Mouse (Mus musculus) myocyte (in vitro differentiated cells): Measurements from ENCODE around the gene Fxyd1. TPM values are rescaled to one million over a fixed set of nuclear protein-coding genes. Genes with fewer than 3 reads are reported as not detected.

Experiments used
- H3K27me3 ChIP-seq: one replicate; pipeline ENCODE4 v1.6.1; 2011; ENCODE audit not compliant: control insufficient read depth, insufficient read depth, insufficient read length
- H3K36me3 ChIP-seq: one replicate; pipeline ENCODE4 v1.6.1; 2011; ENCODE audit not compliant: control insufficient read depth, insufficient read depth
- H3K4me2 ChIP-seq: one replicate; pipeline ENCODE4 v1.6.1; 2011; ENCODE audit warnings: low read depth, control low read depth
- H3K4me3 ChIP-seq: one replicate; pipeline ENCODE4 v1.5.1; 2011; ENCODE audit warnings: mild to moderate bottlenecking, control low read depth, moderate library complexity
- H3K79me2 ChIP-seq: one replicate; pipeline ENCODE4 v1.6.1; 2011; ENCODE audit not compliant: control insufficient read depth, insufficient read depth
- H3ac ChIP-seq: one replicate; pipeline ENCODE4 v1.6.1; 2011; ENCODE audit not compliant: control insufficient read depth, insufficient read length
- CEBPB ChIP-seq: IDR thresholded peaks from 2 replicates; pipeline ENCODE4 v1.6.1; 2011; ENCODE audit warnings: mild to moderate bottlenecking, moderate library complexity; ENCODE audit not compliant: poor library complexity, insufficient read depth, severe bottlenecking
- E2F4 ChIP-seq: IDR thresholded peaks from one replicate; pipeline ENCODE4 v1.6.1; 2011; ENCODE audit warnings: mild to moderate bottlenecking, control low read depth, moderate library complexity; ENCODE audit not compliant: insufficient read depth
- MAX ChIP-seq: IDR thresholded peaks from one replicate; pipeline ENCODE4 v1.6.1; 2011; ENCODE audit warnings: low read depth, mild to moderate bottlenecking, control low read depth
- MYOD1 ChIP-seq, 3 experiments: IDR thresholded peaks; one replicate each; pipeline ENCODE4 v1.6.1; 2011; ENCODE audit warnings: control low read depth in 2 of 3, low read depth in 2 of 3, mild to moderate bottlenecking in 2 of 3, moderate library complexity in 1 of 3; ENCODE audit not compliant: insufficient read length in 2 of 3, control insufficient read depth in 1 of 3
- MYOG ChIP-seq, 3 experiments: IDR thresholded peaks; one replicate each; pipeline ENCODE4 v1.6.1; 2011; ENCODE audit warnings: control low read depth in 2 of 3, low read depth in 2 of 3, mild to moderate bottlenecking in 2 of 3; ENCODE audit not compliant: insufficient read length in 2 of 3, control insufficient read depth in 1 of 3, insufficient read depth in 1 of 3
- POLR2A ChIP-seq: IDR thresholded peaks from one replicate; pipeline ENCODE4 v1.6.1; 2011; ENCODE audit warnings: low read depth, mild to moderate bottlenecking, control low read depth, moderate library complexity; ENCODE audit not compliant: insufficient read length
- POLR2AphosphoS2 ChIP-seq: IDR thresholded peaks from one replicate; pipeline ENCODE4 v1.6.1; 2011; ENCODE audit warnings: low read depth, control low read depth; ENCODE audit not compliant: insufficient read length
- REST ChIP-seq: IDR thresholded peaks from one replicate; pipeline ENCODE4 v1.6.1; 2011; ENCODE audit warnings: mild to moderate bottlenecking, control low read depth, moderate library complexity; ENCODE audit not compliant: insufficient read depth, insufficient read length
- SRF ChIP-seq: IDR thresholded peaks from one replicate; pipeline ENCODE4 v1.6.1; 2011; ENCODE audit warnings: low read depth; ENCODE audit not compliant: control insufficient read depth, insufficient read length
- TCF12 ChIP-seq: IDR thresholded peaks from one replicate; pipeline ENCODE4 v1.6.1; 2011; ENCODE audit warnings: mild to moderate bottlenecking, control low read depth; ENCODE audit not compliant: poor library complexity, insufficient read depth, severe bottlenecking
- TCF3 ChIP-seq: IDR thresholded peaks from one replicate; pipeline ENCODE4 v1.6.1; 2011; ENCODE audit warnings: low read depth, control low read depth; ENCODE audit not compliant: insufficient read length
- USF1 ChIP-seq: IDR thresholded peaks from one replicate; pipeline ENCODE4 v1.6.1; 2011; ENCODE audit warnings: low read depth, mild to moderate bottlenecking, control low read depth, moderate library complexity
- polyA plus RNA-seq: library from polyadenylated mRNA; unstranded; fragments of >200 nt; fragmentation: generic; extraction: Trizol; gene quantifications from one replicate; pipeline ENCODE4 v1.2.1, GENCODE M21; 2012; ENCODE audit warnings: missing spikeins

Fxyd1 gene
- polyA plus RNA-seq, 1 experiment: 8.4 TPM

DNA sequence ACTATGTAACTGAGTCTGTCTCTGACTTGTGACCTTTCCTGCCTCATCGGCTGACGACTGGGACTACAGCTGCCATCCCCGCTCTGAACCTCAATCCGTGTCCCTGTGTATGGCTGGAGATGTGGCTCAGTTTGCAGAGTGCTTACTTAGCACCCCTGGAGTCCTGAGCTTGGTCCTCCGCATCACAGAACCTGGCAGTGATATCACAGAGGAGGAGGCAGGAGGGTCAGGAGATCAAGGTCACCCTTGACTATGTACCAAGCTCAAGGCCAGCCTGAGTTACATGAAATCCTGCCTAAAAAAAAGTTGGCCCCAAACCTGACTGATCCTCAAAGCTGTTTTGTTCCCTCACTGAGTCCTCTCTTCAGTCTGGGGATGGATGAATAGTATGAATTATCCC, 731 bp upstream of the Fxyd1 start:
- Histone ChIP-seq H3ac (no peak overlapping the region), H3K36me3 (no peaks in the 10 kb centered on the region), H3K4me3 (no peak overlapping the region), H3K4me2 (no peak overlapping the region), H3K79me2 (no peaks in the 10 kb centered on the region), H3K27me3 (no peaks in the 10 kb centered on the region)
- no peak for TF ChIP-seq E2F4
- no peak for TF ChIP-seq USF1
- TF ChIP-seq MAX: no peak
- TF ChIP-seq POLR2AphosphoS2: no peak

DNA sequence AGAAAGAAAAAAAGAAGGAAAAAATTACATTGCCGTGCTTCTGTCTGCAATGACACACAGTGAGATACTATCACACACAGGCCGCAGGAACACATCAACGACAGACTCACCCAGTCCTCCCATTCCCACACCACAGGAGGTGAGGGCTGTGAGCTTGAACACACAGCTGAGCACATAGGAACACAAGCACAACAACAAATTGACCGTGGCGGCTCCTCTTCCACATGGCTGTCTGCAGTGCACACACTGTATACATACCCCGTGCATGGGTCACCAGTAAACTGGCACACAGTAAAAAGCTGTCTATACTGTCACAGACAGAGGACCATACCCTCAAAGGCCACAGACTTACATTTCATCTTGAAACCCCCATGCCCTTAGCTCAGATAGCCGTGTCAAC, 551 bp downstream of the Fxyd1 start:
- no peak overlapping the region for H3K4me3 ChIP-seq
- TF ChIP-seq MAX: no peak
- no peak for TF ChIP-seq SRF
- TF ChIP-seq TCF3: no peak
- no peak for TF ChIP-seq USF1
- TF ChIP-seq E2F4: no peak
- no peak for TF ChIP-seq POLR2AphosphoS2
- no peak for TF ChIP-seq TCF12
- TF ChIP-seq REST: no peak
- TF ChIP-seq CEBPB: no peak
- TF ChIP-seq POLR2A: no peak
- no peak for TF ChIP-seq MYOD1 (IDR thresholded peaks at IDR 0.05; ENCODE audit: control insufficient read depth in 1 of 3, insufficient read length in 2 of 3, low read depth in 2 of 3)
- TF ChIP-seq MYOG (IDR thresholded peaks at IDR 0.05; ENCODE audit: control insufficient read depth in 1 of 3, insufficient read depth in 1 of 3, insufficient read length in 2 of 3, low read depth in 2 of 3): no peak
- H3K36me3 ChIP-seq: no peaks in the 10 kb centered on the region
- H3K27me3 ChIP-seq: peaks cover 3% of the 10 kb centered on the region
- no peak overlapping the region for H3K4me2 ChIP-seq
- no peak overlapping the region for H3ac ChIP-seq
- H3K79me2 ChIP-seq: no peaks in the 10 kb centered on the region

DNA sequence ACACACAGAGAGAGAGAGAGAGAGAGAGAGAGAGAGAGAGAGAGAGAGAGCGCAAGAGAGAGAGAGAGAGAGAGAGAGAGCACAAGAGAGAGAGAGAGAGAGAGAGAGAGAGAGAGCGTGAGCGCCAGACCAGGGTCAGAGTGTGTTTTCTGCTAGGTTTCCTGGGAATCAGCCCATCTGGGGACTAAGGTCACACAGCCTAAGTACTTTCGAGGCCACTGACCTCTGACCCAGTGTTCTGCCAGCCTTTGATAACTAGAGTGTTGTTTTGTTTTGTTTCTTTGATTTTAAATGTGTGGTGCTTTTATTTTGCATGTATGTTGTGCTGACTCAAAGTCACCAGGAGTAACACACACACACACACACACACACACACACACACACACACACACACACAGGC, 1.1 kb downstream of the Fxyd1 start:
- Histone ChIP-seq H3K4me2 (no peak overlapping the region), H3K79me2 (no peaks in the 10 kb centered on the region), H3K27me3 (peaks cover 9% of the 10 kb centered on the region), H3K4me3 (no peak overlapping the region), H3ac (no peak overlapping the region), H3K36me3 (no peaks in the 10 kb centered on the region)
- TF ChIP-seq CEBPB (no peak), TCF3 (no peak), SRF (no peak), E2F4 (no peak), TCF12 (no peak), USF1 (no peak), POLR2AphosphoS2 (no peak), POLR2A (no peak), REST (no peak), MAX (no peak), MYOG (IDR thresholded peaks at IDR 0.05; ENCODE audit: control insufficient read depth in 1 of 3, insufficient read depth in 1 of 3, insufficient read length in 2 of 3, low read depth in 2 of 3) (no peak), MYOD1 (IDR thresholded peaks at IDR 0.05; ENCODE audit: control insufficient read depth in 1 of 3, insufficient read length in 2 of 3, low read depth in 2 of 3) (no peak)

DNA sequence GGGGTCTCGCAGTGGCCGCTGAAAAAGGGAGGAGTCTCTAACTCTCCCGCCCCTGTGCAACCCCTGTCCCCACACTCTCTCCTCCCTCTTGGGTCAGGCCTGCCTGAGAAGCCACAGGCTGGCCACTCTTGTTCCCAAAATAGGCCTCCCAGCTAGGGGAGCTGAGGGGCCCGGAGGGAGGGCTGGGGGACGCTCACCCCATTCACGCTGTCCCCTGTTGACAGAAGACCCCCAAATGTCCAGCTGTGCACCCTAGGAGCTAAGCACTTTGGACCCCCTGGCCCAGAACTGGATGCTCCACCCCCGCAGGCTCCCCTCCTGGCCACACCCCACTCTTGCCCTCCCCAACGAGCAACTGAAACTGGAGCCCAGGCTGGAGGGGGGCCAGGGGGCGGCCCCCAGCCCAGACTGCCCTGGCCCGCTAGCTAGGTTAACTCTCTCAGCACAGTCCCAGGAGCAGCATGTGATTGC, 1.6 kb downstream of the Fxyd1 start:
- H3K36me3 ChIP-seq: no peaks in the 10 kb centered on the region
- H3ac ChIP-seq: no peak overlapping the region
- H3K4me2 ChIP-seq: no peak overlapping the region
- no peak overlapping the region for H3K4me3 ChIP-seq
- H3K27me3 ChIP-seq: peaks cover 14% of the 10 kb centered on the region
- TF ChIP-seq E2F4 (no peak), TCF12 (no peak), MYOD1 (IDR thresholded peaks at IDR 0.05; ENCODE audit: control insufficient read depth in 1 of 3, insufficient read length in 2 of 3, low read depth in 2 of 3) (no peak), USF1 (no peak), MAX (no peak), MYOG (IDR thresholded peaks at IDR 0.05; ENCODE audit: control insufficient read depth in 1 of 3, insufficient read depth in 1 of 3, insufficient read length in 2 of 3, low read depth in 2 of 3) (no peak), POLR2A (no peak)
- H3K79me2 ChIP-seq: no peaks in the 10 kb centered on the region

GRCm38 (mm10) chr7:31054661-31055320, 2.2 kb downstream of the Fxyd1 start:
- no peaks in the 10 kb centered on the region for H3K79me2 ChIP-seq
- H3K36me3 ChIP-seq: no peaks in the 10 kb centered on the region
- TF ChIP-seq MAX (no peak), TCF12 (no peak), CEBPB (no peak), POLR2AphosphoS2 (no peak), USF1 (no peak), MYOG (IDR thresholded peaks at IDR 0.05; ENCODE audit: control insufficient read depth in 1 of 3, insufficient read depth in 1 of 3, insufficient read length in 2 of 3, low read depth in 2 of 3) (no peak), MYOD1 (IDR thresholded peaks at IDR 0.05; ENCODE audit: control insufficient read depth in 1 of 3, insufficient read length in 2 of 3, low read depth in 2 of 3) (no peak), REST (no peak), SRF (no peak), POLR2A (no peak), TCF3 (no peak), E2F4 (no peak)
- no peak overlapping the region for H3K4me2 ChIP-seq
- no peak overlapping the region for H3ac ChIP-seq
- peaks cover 20% of the 10 kb centered on the region for H3K27me3 ChIP-seq
- no peak overlapping the region for H3K4me3 ChIP-seq
